Mouse (Mus musculus): ENCODE data around the gene Gm3625.
A peak's percentile ranks its signal among the peaks of the same experiment; 100 is the strongest.

Gm3625 gene

DNA sequence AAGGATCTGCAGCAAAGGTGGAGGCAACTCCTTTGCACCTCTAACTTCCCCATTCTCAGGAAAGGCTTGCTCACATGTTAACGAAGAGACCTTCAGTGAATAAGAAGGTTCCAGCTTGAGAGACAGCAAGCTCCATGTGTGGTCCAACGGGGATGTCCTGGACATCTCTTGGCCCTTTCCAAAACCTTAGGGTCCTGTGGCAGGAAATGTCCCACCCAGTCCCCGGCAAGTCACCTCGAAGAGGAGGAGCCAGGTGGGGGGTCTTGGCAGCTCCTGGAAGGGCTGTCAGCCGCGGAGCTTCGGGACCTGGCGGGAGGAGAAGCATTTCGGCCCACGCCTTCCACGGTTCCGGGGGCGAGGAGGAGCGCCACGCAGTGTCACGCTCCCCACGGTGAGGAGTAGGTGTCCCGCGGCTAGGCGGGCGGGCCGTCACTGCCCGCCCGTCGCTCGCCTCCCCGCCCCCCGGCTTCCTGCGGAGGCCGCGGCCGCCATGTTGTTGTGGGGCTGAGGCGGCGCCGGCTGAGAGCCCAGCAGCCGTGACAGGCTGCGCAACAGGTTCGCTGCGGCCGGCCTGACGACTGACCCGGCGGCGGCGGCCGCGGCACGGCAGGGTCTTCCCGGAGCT, at the start of gene Gm3625, which contains the start of gene Itsn2:
Gene Gm3625 (minus strand): TSS at position 387 of the 625 bp plus-strand sequence.
Gene Itsn2 (plus strand): TSS at position 98 of the 625 bp plus-strand sequence.
- DNase-seq (ENCODE audit: low spot score in 2 of 2) = peak; percentile 64 to 69

DNA sequence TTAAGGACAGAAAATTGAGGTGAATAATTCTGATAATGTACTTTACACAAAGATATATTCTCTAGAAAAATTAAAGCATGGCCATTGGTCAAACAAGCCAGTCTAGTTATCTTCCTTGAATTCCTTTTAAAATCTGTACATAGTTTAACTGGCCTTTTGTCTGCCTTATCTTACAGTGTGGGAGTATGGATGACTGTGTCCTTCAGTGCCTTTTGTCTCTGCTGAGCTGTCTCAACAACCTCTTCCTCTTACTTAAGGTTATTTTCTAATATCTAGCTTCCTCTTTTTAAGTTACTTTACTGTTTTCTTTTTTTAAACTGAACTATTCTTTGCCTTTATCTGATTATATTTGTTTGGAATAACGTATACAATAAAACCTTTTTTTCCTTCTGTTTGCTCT, 48.0 kb upstream of the Gm3625 start:
- DNase-seq (ENCODE audit: low spot score in 2 of 2) = no peak

DNA sequence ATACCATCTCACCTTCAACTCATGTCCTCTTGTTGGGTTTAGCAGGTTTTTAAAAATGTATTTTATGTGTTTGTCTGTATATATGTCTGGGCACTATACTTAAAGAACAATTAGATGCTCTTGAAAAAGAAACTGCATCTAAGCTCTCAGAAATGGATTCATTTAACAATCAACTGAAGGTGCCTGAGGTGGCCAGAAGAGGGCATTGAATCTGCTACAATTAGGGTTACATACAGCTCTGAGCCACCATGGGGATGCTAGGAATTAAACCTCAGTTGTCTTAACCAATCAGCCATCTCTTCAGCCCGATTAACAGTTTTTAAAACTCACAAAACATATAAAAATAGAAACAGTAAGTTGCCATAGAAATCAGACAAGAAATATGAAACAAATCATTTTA, 45.7 kb upstream of the Gm3625 start:
- no peak for DNase-seq (ENCODE audit: low spot score in 2 of 2)

- DNase-seq (ENCODE audit: low spot score in 2 of 2) = no peak
These were observed 40.2 kb upstream of the Gm3625 start for GRCm38 (mm10) chr12:4632957-4633356.

DNA sequence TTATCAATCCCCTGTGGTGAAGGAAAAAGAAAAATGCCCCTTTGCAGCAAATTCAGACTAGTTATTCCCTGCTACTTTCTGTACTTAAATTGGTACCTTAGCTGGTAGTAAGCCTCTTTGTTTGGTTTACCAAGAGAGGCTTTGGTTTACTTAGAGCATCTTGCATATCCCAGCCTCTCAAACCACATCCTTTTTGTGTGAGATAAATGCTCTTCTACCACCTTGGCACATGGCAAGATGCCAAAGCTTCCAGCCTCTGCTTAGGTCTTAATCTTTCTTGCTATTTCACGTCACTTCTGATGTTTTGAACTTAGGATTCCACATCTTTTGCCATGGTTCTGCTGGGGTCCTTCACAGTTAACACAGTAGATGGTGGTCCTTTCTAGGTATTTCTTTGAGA, 31.5 kb upstream of the Gm3625 start:
- no peak for DNase-seq (ENCODE audit: low spot score in 2 of 2)

- no peak for DNase-seq (ENCODE audit: low spot score in 2 of 2)
These were observed 22.0 kb upstream of the Gm3625 start for GRCm38 (mm10) chr12:4614722-4615121.

DNA sequence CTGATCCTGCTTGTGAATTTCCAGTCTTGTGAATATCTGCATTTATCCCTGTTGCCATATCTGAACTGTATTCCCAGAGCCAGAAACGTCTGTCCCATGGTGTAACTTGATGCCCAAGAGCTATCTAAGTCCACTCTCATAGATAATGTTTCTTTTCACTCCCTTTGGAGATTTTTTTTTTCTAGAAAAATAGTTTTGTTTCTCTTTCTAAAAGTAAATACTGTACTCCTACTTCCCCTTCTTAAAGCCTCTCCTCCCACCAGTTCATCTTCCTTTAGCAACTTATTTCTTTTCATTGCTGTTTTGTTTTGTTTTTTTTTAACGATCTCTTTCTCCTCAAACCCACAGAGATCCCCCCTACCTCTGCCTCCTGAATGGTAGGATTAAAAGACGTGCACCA, 13.9 kb upstream of the Gm3625 start:
- no peak for DNase-seq (ENCODE audit: low spot score in 2 of 2)

DNA sequence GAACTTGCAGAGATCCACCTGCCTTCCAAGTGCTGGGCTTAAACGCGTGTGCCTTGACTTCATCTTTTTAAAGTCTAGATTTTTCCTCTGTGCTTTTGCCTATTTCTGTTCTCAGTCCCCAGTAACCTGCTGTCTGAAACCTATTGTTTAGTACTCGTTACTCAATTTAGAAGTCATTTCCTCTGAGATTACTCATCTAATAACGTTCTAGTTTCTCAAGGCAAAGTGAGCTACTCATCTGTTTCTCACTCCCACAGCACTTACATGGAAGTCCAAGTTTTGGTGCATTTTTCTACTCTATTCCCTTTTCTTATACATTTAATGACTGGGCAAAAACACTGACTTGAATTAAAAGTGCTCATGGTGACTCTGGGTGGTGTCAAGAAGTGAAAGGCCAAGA, 7.0 kb upstream of the Gm3625 start:
- DNase-seq (ENCODE audit: low spot score in 2 of 2) = no peak

DNA sequence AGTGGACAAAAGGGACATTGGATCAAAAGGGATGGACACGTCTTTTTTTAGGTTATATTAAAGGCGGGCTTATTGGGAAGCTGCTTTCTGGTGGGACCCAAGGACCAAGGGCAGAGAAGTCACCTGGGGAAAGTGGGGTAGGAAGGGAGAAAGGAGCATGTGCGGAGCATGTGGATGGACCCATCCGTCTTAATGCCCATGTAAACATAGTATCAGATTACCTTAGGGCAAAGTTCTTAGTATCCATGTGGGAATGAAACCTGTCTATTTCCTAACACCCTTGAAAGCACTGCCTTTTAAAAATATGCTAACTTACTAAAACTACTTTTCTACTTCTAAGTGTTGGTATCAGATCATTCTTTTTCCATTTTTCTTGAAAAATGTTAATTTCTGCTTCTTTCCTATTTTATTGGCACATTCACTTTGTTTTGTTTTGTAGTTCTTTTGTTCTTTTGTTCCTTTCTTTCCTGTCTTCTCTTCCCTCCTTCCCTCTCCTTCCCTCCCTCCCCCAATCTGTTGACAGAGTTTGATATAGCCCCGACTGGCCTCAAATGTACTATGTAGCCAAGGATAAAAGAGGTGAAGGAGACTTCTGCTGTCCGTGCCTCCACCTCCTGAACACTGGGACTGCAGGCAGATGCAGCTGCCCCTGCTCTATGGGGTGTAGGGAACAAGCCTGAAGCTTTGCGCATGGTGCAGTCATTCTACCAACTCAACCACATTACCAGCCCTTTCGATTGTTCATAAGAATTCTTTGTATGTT, 6.1 kb upstream of the Gm3625 start:
- DNase-seq (ENCODE audit: low spot score in 2 of 2) = no peak

DNA sequence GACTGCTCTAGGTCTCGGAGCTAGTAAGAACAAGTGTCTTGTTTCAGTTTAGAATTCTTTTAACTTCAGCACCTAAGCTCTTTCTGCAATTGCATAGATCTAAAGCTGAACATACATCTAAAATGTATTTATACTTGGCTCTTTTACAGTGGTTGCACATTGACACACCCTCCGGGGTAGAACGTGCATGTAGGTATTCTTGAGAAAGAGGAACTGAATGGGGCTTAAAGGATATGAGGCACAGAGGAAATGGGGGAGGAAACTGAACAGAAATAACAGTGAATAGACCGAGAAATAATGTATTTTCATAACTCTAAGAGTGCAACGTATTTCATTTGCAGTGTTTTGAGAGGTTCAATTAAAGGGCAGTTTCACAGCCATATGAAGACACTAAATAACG, 2.3 kb upstream of the Gm3625 start:
- no peak for DNase-seq (ENCODE audit: low spot score in 2 of 2)

DNA sequence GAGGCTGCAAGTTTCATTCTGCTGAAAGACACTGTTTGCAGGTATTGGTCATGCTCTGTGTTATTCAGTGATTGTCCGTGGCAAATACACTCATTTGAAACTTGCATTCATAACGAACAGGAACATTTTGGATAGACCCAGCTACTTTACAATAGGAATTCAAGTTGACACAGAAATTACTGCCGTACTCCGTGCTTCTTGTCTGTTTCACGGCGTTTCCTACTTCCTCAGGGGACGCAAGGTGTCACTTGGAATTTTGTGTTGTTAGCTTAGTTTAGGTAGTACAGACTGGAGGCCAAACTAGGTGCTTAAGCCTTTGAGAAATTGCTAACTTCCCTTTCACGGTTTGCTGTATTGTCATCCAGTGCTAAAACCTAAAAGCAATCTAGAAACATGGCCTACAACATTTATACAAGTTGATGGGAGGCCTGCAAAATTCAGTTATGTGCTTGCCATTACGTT, 1.2 kb upstream of the Gm3625 start:
- DNase-seq (ENCODE audit: low spot score in 2 of 2) = no peak

DNA sequence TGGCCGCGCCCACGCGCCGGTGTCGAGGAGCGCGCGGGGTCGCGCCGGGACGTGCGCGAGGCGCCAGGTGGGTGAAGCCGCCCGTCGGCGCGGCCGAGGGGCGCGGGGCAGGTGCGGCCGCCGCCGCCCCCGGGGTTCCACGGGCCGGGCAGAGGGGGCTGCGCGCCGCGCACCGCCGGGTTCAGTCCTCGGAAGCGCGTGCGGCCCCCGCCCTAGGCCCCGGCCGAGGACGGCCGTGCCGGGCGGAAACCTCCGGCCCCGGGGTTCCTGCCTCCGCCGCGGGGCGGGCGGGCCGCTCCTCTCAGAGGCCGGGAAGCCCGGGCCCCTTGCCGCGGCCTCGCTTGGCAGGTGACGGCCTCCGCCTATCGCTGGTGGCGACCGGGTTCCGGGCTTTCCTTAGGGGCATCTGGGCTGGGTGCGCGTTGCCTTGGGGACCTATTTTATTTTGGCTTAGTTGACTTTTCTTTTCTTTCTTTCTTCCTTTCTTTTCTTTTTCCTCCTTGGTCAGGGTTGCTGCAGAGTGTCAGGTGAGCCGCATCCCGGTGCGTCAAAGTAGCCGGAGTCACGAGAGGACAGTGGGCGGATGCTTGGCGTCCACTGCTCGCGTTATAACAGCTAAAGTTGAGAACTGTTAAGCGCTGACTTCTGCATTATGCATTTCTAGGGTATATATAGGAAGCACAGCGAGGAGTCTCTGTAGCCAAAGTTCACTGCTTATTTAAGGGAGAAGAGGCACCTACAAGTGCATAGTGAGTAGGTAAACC, 621 bp upstream of the Gm3625 start:
- DNase-seq (ENCODE audit: low spot score in 2 of 2) = peak; percentile 32 to 47

DNA sequence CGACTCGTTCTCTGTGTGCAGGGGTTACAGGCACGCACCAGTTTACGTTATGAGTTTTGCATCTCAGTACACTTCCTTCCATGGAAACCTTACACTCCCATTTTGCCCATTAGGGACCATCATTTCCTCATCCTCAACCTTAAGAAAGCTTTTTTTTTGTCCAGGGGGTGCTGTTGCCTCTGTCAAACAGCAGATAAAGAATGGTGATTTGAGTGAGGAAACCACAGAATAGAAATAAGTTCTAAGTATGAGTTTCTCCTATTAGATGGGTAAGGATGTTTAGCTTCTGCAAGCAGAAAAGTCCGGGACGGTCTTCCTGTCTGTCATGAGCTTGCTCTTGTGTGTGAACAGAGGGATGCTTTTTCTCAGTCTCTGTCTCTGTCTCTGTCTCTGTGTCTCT, 702 bp downstream of the Gm3625 start:
- no peak for DNase-seq (ENCODE audit: low spot score in 2 of 2)

DNA sequence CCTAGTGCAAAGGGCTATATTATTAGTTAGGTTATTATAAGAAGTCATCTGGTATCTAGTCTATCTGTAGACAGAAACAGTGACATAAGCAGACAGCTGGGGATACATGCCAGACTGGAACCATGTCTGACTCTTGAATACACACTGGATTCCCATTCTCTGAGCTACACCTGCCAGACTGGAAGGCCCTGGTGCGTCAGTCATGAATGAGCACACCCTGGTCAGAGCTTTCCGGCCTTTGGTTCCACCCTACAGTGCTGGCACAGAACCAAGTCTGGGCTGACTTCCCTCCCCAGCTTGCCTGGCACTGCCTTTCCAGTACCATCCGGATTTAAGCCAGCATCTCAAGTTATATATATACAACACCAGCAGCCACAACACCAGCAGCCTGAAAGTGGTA, 4.1 kb downstream of the Gm3625 start:
- DNase-seq (ENCODE audit: low spot score in 2 of 2) = peak; percentile 51 to 71

DNA sequence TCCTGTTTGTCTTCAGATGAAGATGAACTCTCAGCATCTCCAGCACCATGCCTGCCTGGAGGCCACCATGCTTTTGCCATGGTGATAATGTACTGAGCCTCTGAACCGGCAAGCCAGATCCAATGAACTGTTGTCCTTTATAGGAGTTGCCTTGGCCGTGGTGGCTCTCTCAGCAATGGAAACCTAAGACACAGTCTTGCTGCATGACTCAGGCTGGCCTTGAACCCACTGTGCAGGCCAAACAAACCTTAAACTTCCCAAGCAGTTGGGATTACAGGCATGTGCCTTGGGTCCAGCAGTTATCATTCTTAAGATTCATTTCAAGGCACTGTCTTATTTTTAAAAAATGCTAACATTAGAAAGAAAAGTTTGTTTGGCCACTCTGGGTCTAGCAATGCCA, 4.9 kb downstream of the Gm3625 start:
- no peak for DNase-seq (ENCODE audit: low spot score in 2 of 2)

DNA sequence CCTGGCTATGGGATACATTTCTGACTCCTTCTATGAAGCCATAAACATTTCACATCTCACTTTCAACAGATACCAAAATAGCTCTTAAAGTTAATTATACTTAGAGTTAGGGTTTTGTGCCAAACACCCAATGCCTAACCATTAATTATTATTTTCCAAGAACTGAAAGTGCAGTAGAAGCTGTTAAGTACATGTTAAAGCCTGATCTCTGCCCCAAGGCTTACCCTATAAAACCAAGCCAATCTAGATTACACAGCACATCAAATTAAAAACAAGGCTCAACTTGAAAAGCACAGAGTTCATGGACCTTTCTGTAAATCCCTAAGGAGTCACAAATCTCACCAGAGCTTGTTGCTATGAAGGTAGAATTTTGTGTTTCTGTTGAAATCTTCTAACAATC, 10.4 kb downstream of the Gm3625 start:
- no peak for DNase-seq (ENCODE audit: low spot score in 2 of 2)

- no peak for DNase-seq (ENCODE audit: low spot score in 2 of 2)
These were observed 18.7 kb downstream of the Gm3625 start for GRCm38 (mm10) chr12:4574065-4574464.

DNA sequence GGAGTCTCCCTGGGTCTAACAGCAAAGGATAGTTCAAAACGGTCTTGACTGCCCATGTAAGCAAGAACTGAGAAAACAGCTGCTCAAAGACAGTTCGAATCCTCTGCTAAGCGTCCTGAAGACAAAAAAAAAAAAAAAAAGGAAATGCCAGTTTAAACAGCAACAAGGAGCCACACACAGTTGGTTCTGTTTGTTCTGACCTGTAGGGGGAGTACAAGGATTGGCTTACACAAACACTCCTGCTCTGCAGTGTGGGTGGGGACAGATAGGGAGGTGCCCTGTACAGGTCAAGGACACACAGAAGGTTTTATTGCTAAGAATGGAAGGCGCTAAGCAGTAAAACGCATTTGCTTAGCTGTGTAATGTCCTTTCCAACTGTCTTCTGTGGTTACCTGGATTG, 20.9 kb downstream of the Gm3625 start:
- DNase-seq (ENCODE audit: low spot score in 2 of 2) = peak in 1 of 2 experiments; percentile 25

DNA sequence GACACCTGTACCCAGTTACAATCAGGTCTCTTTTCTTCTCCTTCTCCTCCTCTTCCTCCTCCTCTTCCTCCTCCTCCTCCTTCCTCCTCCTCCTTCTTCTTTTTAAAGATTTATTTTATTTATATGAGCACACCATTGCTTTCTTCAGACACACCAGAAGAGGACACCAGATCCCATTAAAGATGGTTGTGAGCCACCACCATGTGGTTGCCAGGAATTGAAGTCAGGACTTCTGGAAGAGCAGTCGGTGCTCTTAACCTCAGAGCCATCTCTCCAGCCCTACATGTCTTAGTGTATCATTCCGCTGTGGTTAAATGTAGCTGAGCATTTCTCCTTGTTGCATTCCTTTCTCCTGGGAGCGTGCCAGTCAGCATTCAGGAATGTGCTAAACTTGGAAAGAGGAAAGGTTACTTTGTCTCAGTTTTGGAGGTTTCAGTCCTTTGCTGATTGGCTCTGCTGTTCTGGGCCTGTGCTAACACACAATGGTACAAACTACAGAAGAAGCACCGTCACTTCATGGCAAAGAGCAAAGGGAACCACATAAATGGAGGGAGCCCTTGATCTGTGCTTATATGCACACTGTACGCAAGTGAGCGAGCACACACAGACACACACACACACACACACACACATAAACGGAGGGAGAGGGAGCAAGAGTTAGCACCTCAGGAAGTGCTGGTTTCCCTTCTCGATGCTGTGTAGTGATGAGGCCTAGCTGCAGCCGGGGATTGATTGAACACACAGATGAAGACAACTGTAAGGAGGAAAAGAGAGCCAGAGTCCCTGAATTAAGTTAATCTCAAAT, 34.0 kb downstream of the Gm3625 start:
- no peak for DNase-seq (ENCODE audit: low spot score in 2 of 2)

DNA sequence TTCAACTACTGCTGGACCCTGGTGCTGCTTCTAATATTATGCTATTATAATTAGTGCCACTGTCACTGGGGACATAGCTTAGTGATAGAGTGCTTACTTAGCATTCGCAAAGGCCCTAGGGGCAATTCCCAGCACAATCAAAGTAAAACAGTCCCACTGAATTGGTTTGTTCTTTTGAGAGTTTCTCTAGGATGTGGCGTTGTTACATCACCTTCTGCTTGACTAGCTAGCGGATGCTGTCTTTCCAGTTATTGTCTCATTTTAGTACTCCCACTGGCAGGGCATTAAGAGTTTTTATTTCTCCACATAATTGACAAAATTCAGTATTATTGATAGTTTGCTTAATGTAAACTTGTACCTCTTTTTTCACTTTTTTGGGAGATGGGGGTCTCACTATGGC, 34.7 kb downstream of the Gm3625 start:
- no peak for DNase-seq (ENCODE audit: low spot score in 2 of 2)

DNA sequence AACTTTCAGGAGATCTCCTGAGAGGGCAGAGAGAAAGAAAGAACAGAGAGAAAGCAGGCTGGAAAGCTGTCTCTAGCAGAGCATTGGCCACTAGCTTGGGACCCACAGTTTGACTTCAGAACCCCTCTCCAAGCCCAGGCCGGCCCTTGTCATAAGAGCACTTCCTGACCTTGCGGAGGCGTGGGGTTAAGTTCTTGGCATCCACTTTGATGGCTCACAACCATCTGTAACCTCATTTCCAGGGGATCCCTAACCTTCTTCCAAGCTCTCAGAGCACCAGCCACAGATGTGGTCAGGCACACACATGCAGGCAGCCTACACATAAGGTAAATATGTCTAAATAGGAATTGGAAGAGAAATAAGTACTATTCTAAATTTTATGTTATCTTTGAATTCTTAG, 35.3 kb downstream of the Gm3625 start:
- DNase-seq (ENCODE audit: low spot score in 2 of 2) = no peak

GRCm38 (mm10) chr12:4556891-4557290, 35.8 kb downstream of the Gm3625 start:
- DNase-seq (ENCODE audit: low spot score in 2 of 2) = no peak
